Mouse (Mus musculus): ENCODE results near the gene Dguok. TPM values are rescaled to one million over a fixed set of nuclear protein-coding genes. Genes with fewer than 3 reads are reported as not detected.
A peak's percentile ranks its signal among the peaks of the same experiment; 100 is the strongest.

The Dguok gene
- polyA plus RNA-seq, 1 experiment from 2014 or later, result 25.8 TPM

GRCm38 (mm10) chr6:83438584-83438983, 68.2 kb downstream of the Dguok start:
- WGBS (ENCODE audit: insufficient replicate concordance), result 88% methylated on average over 3 of the region's 3 CpGs
- DNase-seq (no peak), ATAC-seq (no peak)
- H3K9me3 ChIP-seq (ENCODE audit: low read length), result no peaks in the 10 kb centered on the region
- TF ChIP-seq CTCF (IDR thresholded peaks at IDR 0.05; ENCODE audit: low read depth), result no peak
- no peak for TF ChIP-seq EP300 (IDR thresholded peaks at IDR 0.05; ENCODE audit: low read depth)
- H3K9ac ChIP-seq (replicated peaks), result no peak overlapping the region
- no peak overlapping the region for H3K4me3 ChIP-seq (ENCODE audit: low read depth, low read length)
- H3K27ac ChIP-seq (ENCODE audit: low read depth), result no peak overlapping the region
- peaks cover 39% of the 10 kb centered on the region for H3K4me1 ChIP-seq (ENCODE audit: insufficient read depth)
- no peaks in the 10 kb centered on the region for H3K27me3 ChIP-seq (ENCODE audit: insufficient read depth, low read length)
- peaks cover 14% of the 10 kb centered on the region; the same call in 1 of the 2 replicates for H3K36me3 ChIP-seq (replicated peaks; ENCODE audit: insufficient read depth, low read length)
- no peak overlapping the region for H3K4me2 ChIP-seq (ENCODE audit: low read depth, low read length)

GRCm38 (mm10) chr6:83437802-83438201, 69.0 kb downstream of the Dguok start:
- ATAC-seq (no peak), DNase-seq (no peak)
- H3K4me2 ChIP-seq (ENCODE audit: low read depth, low read length), result no peak overlapping the region
- peaks cover 17% of the 10 kb centered on the region; the same call in 1 of the 2 replicates for H3K36me3 ChIP-seq (replicated peaks; ENCODE audit: insufficient read depth, low read length)
- no peaks in the 10 kb centered on the region for H3K9me3 ChIP-seq (ENCODE audit: low read length)
- 59% methylated on average over 3 of the region's 3 CpGs for WGBS (ENCODE audit: insufficient replicate concordance)
- H3K9ac ChIP-seq (replicated peaks), result no peak overlapping the region
- H3K27me3 ChIP-seq (ENCODE audit: insufficient read depth, low read length), result no peaks in the 10 kb centered on the region
- peaks cover 37% of the 10 kb centered on the region for H3K4me1 ChIP-seq (ENCODE audit: insufficient read depth)
- H3K27ac ChIP-seq (ENCODE audit: low read depth), result no peak overlapping the region
- no peak overlapping the region for H3K4me3 ChIP-seq (ENCODE audit: low read depth, low read length)
- TF ChIP-seq CTCF (IDR thresholded peaks at IDR 0.05; ENCODE audit: low read depth), result no peak

- Histone ChIP-seq H3K27me3 (ENCODE audit: insufficient read depth, low read length) (no peaks in the 10 kb centered on the region), H3K27ac (ENCODE audit: low read depth) (no peak overlapping the region), H3K4me1 (ENCODE audit: insufficient read depth) (peaks cover 32% of the 10 kb centered on the region), H3K9ac (replicated peaks) (no peak overlapping the region), H3K4me2 (ENCODE audit: low read depth, low read length) (no peak overlapping the region), H3K4me3 (ENCODE audit: low read depth, low read length) (no peak overlapping the region), H3K36me3 (replicated peaks; ENCODE audit: insufficient read depth, low read length) (peaks cover 18% of the 10 kb centered on the region; the same call in 1 of the 2 replicates), H3K9me3 (ENCODE audit: low read length) (no peaks in the 10 kb centered on the region)
- TF ChIP-seq CTCF (IDR thresholded peaks at IDR 0.05; ENCODE audit: low read depth) (no peak), EP300 (IDR thresholded peaks at IDR 0.05; ENCODE audit: low read depth) (no peak)
- no peak for DNase-seq
- no peak for ATAC-seq
- WGBS (ENCODE audit: insufficient replicate concordance), result 79% methylated on average over 3 of the region's 3 CpGs
Measured at GRCm38 (mm10) chr6:83437225-83437624, 69.5 kb downstream of the Dguok start.

- no peak overlapping the region for H3K27ac ChIP-seq (ENCODE audit: low read depth)
- H3K27me3 ChIP-seq (ENCODE audit: insufficient read depth, low read length), result no peaks in the 10 kb centered on the region
- no peak overlapping the region for H3K9ac ChIP-seq (replicated peaks)
- H3K9me3 ChIP-seq (ENCODE audit: low read length), result no peaks in the 10 kb centered on the region
- DNase-seq (no peak), ATAC-seq (no peak)
- H3K36me3 ChIP-seq (replicated peaks; ENCODE audit: insufficient read depth, low read length), result peaks cover 18% of the 10 kb centered on the region; the same call in 1 of the 2 replicates
- no peak overlapping the region for H3K4me3 ChIP-seq (ENCODE audit: low read depth, low read length)
- WGBS (ENCODE audit: insufficient replicate concordance), result 57% methylated on average over 4 of the region's 4 CpGs
- no peak for TF ChIP-seq CTCF (IDR thresholded peaks at IDR 0.05; ENCODE audit: low read depth)
- TF ChIP-seq EP300 (IDR thresholded peaks at IDR 0.05; ENCODE audit: low read depth), result no peak
- H3K4me2 ChIP-seq (ENCODE audit: low read depth, low read length), result no peak overlapping the region
- H3K4me1 ChIP-seq (ENCODE audit: insufficient read depth), result peaks cover 25% of the 10 kb centered on the region
Measured at GRCm38 (mm10) chr6:83436547-83436946, 70.2 kb downstream of the Dguok start.

GRCm38 (mm10) chr6:83435174-83435573, 71.6 kb downstream of the Dguok start:
- TF ChIP-seq CTCF (IDR thresholded peaks at IDR 0.05; ENCODE audit: low read depth), result no peak
- no peak for TF ChIP-seq EP300 (IDR thresholded peaks at IDR 0.05; ENCODE audit: low read depth)
- DNase-seq (no peak), ATAC-seq (no peak)
- 0 out of 2 replicates have a peak overlapping the region, but pooled peaks have one; percentile 6 for H3K27ac ChIP-seq (ENCODE audit: low read depth)
- peaks cover 18% of the 10 kb centered on the region; the same call in 1 of the 2 replicates for H3K36me3 ChIP-seq (replicated peaks; ENCODE audit: insufficient read depth, low read length)
- H3K27me3 ChIP-seq (ENCODE audit: insufficient read depth, low read length), result no peaks in the 10 kb centered on the region
- H3K4me2 ChIP-seq (ENCODE audit: low read depth, low read length), result no peak overlapping the region
- no peak overlapping the region for H3K4me3 ChIP-seq (ENCODE audit: low read depth, low read length)
- no peak overlapping the region for H3K9ac ChIP-seq (replicated peaks)
- 76% methylated on average over 5 of the region's 5 CpGs for WGBS (ENCODE audit: insufficient replicate concordance)
- no peaks in the 10 kb centered on the region for H3K9me3 ChIP-seq (ENCODE audit: low read length)
- H3K4me1 ChIP-seq (ENCODE audit: insufficient read depth), result peaks cover 18% of the 10 kb centered on the region

- no peak; the same call in 1 of the 2 replicates for ATAC-seq
- 0 out of 2 replicates have a peak overlapping the region, but pooled peaks have one; percentile 8 for H3K27ac ChIP-seq (ENCODE audit: low read depth)
- H3K4me2 ChIP-seq (ENCODE audit: low read depth, low read length), result no peak overlapping the region
- H3K4me1 ChIP-seq (ENCODE audit: insufficient read depth), result peaks cover 9% of the 10 kb centered on the region
- TF ChIP-seq EP300 (IDR thresholded peaks at IDR 0.05; ENCODE audit: low read depth) (no peak), CTCF (IDR thresholded peaks at IDR 0.05; ENCODE audit: low read depth) (no peak)
- WGBS (ENCODE audit: insufficient replicate concordance), result 68% methylated on average over 4 of the region's 4 CpGs
- H3K9ac ChIP-seq (replicated peaks), result no peak overlapping the region
- H3K36me3 ChIP-seq (replicated peaks; ENCODE audit: insufficient read depth, low read length), result peaks cover 19% of the 10 kb centered on the region; the same call in 1 of the 2 replicates
- no peak overlapping the region for H3K4me3 ChIP-seq (ENCODE audit: low read depth, low read length)
- DNase-seq, result no peak
- H3K27me3 ChIP-seq (ENCODE audit: insufficient read depth, low read length), result no peaks in the 10 kb centered on the region
- no peaks in the 10 kb centered on the region for H3K9me3 ChIP-seq (ENCODE audit: low read length)
Measured at GRCm38 (mm10) chr6:83433546-83433945, 73.2 kb downstream of the Dguok start.

Data from liver, postnatal 0 days (tissue).